Mouse (Mus musculus) ES-Bruce4 (cell line): ENCODE data around the gene Sec14l2.

Experiments
- CTCF ChIP-seq: IDR thresholded peaks from one replicate; pipeline ENCODE4 v1.8.1; 2011; ENCODE audit warnings: low read depth, low read length
- EP300 ChIP-seq: IDR thresholded peaks from 2 replicates; pipeline ENCODE4 v1.6.1; 2011; ENCODE audit warnings: low read depth, low read length; ENCODE audit not compliant: insufficient read depth
- POLR2A ChIP-seq: IDR thresholded peaks from one replicate; pipeline ENCODE4 v1.8.1; 2011; ENCODE audit warnings: low read length; ENCODE audit not compliant: insufficient read depth

- TF ChIP-seq EP300, result no peak
- TF ChIP-seq POLR2A, result no peak
- no peak for TF ChIP-seq CTCF
These were observed 25.4 kb upstream of the Sec14l2 start for GRCm38 (mm10) chr11:4148536-4149156.
